Mouse (Mus musculus) lung, embryonic 14.5 days (tissue): ENCODE results near the gene Epha10. TPM values are rescaled to one million over a fixed set of nuclear protein-coding genes. Genes with fewer than 3 reads are reported as not detected.

Experiments used
- ATAC-seq: fragments of 200-750 bp; cut with Nextera tagmentation; 2 replicates; pipeline ENCODE4 v1.8.0; 2017; ENCODE audit warnings: mild to moderate bottlenecking, moderate TSS enrichment, moderate library complexity; ENCODE audit not compliant: insufficient read depth
- DNase-seq: peaks from one replicate; pipeline ENCODE4 v3.0.0-alpha.2; 2015
- H3K27ac ChIP-seq: fragments of 300-500 bp; sonication (generic); 2 replicates; pipeline ENCODE4 v1.5.1; 2014; ENCODE audit warnings: low read depth, mild to moderate bottlenecking, moderate library complexity
- H3K27me3 ChIP-seq: fragments of 300-500 bp; sonication (generic); 2 replicates; pipeline ENCODE4 v1.6.1; 2014; ENCODE audit warnings: low read length, control low read depth; ENCODE audit not compliant: insufficient read depth
- H3K36me3 ChIP-seq: fragments of 300-500 bp; sonication (generic); 2 replicates; pipeline ENCODE4 v1.6.1; 2014; ENCODE audit warnings: control low read depth; ENCODE audit not compliant: insufficient read depth
- H3K4me1 ChIP-seq: fragments of 300-500 bp; sonication (generic); 2 replicates; pipeline ENCODE4 v1.6.1; 2014; ENCODE audit warnings: antibody characterized with exemption, control low read depth; ENCODE audit not compliant: insufficient read depth
- H3K4me2 ChIP-seq: fragments of 300-500 bp; sonication (generic); 2 replicates; pipeline ENCODE4 v1.6.1; 2014; ENCODE audit warnings: mild to moderate bottlenecking
- H3K4me3 ChIP-seq: fragments of 300-500 bp; sonication (generic); 2 replicates; pipeline ENCODE4 v1.5.1; 2014; ENCODE audit warnings: low read depth, low read length
- H3K9ac ChIP-seq: fragments of 300-500 bp; sonication (generic); 2 replicates; pipeline ENCODE4 v1.6.1; 2014
- H3K9me3 ChIP-seq: fragments of 300-500 bp; sonication (generic); 2 replicates; pipeline ENCODE4 v1.6.1; 2016; ENCODE audit warnings: low read depth, low read length, control low read depth
- CTCF ChIP-seq: IDR thresholded peaks from 2 replicates; pipeline ENCODE4 v1.5.1; 2016; ENCODE audit warnings: antibody characterized with exemption, low read depth
- WGBS: fragments of 180-500 bp; shearing (Covaris S2); extraction: QIAGEN DNeasy Blood & Tissue Kit; methylation state at CpG from one replicate; pipeline ENCODE4 v1.1.7; 2014; 5-methylcytosine and 5-hydroxymethylcytosine counted together
- polyA plus RNA-seq: library from polyadenylated mRNA; unstranded; fragments of >200 nt; fragmentation: Nextera tagmentation; extraction: Ambion mirVana; gene quantifications from 2 replicates; pipeline ENCODE4 v1.2.1, GENCODE M21; 2014

Gene Epha10
- polyA plus RNA-seq, 1 experiment from 2014 or later = not detected

DNA sequence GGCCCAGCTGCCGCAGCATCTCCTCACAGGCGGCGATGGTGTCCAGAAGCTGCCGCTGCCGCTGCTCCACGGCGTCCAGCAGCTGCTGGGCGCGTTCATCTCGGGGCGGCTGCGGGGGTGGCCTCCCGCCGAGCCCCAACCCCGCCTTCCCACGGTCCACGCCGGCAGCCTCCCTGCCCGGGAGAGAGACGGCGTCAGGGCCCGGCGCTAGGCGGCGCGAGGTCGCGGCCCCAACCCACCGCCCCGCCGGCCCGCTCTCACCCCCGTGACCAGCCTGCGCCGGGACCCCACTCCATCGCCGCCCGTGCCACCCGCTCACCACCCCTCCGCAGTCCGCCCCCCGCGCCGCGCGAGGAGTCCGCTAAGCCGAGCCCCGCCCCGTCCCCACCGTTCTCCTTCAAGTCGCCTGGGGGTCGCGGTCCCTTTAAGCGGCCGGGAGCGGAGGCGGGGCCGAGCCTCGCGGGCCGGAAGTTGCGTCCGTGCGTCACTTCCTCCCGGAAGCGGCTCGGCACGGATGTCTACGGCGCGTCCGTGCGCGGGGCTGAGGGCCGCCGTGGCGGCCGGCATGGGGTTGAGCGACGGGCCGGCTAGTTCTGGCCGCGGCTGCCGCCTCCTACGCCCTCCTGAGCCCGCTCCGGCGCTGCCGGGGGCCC lies 30.3 kb upstream of the Epha10 start, which contains the start of gene Yrdc:
Gene Yrdc, plus strand, starts transcription at position 419 of the 653 bp plus-strand sequence.
- H3K4me3 ChIP-seq = peak within 1 kb of the TSS; percentile 96
- H3K27me3 ChIP-seq = no peaks in the 10 kb centered on the region
- peak within 1 kb of the TSS; percentile 84 for H3K9ac ChIP-seq
- peak; percentile 92 for ATAC-seq
- H3K4me1 ChIP-seq = peaks cover 4% of the 10 kb centered on the region; the same call in 1 of the 2 replicates
- no peaks in the 10 kb centered on the region for H3K9me3 ChIP-seq
- peak; percentile 97 for DNase-seq
- H3K36me3 ChIP-seq = peaks cover 30% of the 10 kb centered on the region
- peak within 1 kb of the TSS; percentile 93 for H3K4me2 ChIP-seq
- H3K27ac ChIP-seq = peak within 1 kb of the TSS; percentile 92
- under 1% methylated on average over 86 of the region's 90 CpGs for WGBS
- 0 out of 2 replicates have a peak, but pooled peaks have one; percentile 6 for TF ChIP-seq CTCF

DNA sequence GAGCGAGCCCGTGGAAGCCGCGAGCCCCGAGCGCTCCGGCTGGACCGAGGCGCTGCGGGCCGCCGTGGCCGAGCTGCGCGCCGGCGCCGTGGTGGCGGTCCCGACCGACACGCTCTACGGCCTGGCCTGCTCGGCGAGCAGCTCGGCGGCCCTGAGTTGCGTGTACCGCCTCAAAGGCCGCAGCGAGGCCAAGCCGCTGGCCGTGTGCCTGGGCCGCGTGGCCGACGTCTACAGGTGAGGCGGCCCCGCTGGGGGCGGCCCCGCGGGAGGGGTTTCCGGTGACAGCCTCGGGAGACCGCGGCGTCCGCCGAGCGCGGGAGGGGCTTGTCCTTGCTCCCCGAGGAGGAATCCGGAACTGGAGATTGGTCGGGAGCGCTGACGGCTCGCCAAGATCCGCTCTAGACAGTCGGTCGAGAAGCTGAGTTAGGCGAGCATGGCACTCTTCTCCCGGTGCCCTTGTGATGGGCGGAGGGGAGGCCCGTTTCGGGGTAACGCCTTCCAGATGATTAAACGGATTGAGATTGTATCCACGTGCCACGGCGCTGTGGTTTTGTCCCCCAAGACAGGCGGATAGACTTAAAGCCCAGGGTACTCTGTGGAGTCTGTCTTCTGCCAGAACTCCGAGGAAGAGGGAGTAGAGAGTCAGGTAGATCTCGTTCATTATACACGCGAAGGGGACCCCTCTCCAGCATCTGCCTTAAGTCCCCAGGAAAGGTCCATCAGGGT lies 29.6 kb upstream of the Epha10 start, which contains the start of gene 1110065P20Rik:
Gene 1110065P20Rik, minus strand, starts transcription at position 264 of the 726 bp plus-strand sequence.
- H3K9me3 ChIP-seq = no peaks in the 10 kb centered on the region
- peak within 1 kb of the TSS; percentile 93 for H3K4me2 ChIP-seq
- H3K9ac ChIP-seq = peak within 1 kb of the TSS; percentile 84
- WGBS = under 1% methylated on average over 75 of the region's 75 CpGs
- H3K4me3 ChIP-seq = peak within 1 kb of the TSS; percentile 96
- H3K27me3 ChIP-seq = no peaks in the 10 kb centered on the region
- DNase-seq (peak; percentile 80), ATAC-seq (peak; percentile 48)
- H3K4me1 ChIP-seq = peaks cover 4% of the 10 kb centered on the region; the same call in 1 of the 2 replicates
- TF ChIP-seq CTCF = no peak
- peaks cover 34% of the 10 kb centered on the region for H3K36me3 ChIP-seq
- peak within 1 kb of the TSS; percentile 92 for H3K27ac ChIP-seq

DNA sequence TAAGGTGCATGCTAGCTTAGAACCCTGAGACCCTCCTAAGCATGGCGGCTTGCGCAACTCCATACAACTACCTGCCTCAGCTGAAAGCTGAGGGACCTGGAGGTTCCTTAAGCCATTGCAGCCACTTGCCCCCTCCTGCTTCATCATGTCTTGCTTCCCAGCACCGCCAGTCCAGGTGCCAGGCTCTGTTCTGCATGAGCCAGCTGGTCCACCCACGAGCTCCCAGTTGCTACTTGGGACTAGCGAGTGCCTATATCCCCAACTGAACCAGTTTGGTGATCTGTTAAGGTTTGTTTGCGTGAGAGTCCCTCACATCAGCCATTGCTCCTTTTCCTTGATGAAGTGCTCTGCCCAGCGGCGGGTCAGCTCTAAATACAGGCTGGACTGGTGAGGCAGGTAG lies 24.4 kb upstream of the Epha10 start:
- H3K4me3 ChIP-seq = no peak overlapping the region
- peaks cover 37% of the 10 kb centered on the region for H3K36me3 ChIP-seq
- no peaks in the 10 kb centered on the region for H3K9me3 ChIP-seq
- H3K4me1 ChIP-seq = peaks cover 4% of the 10 kb centered on the region; the same call in 1 of the 2 replicates
- WGBS = 87% methylated on average over 8 of the region's 8 CpGs
- TF ChIP-seq CTCF = no peak
- no peak overlapping the region for H3K27ac ChIP-seq
- DNase-seq (no peak), ATAC-seq (no peak)
- H3K27me3 ChIP-seq = peaks cover 8% of the 10 kb centered on the region
- H3K9ac ChIP-seq = no peak overlapping the region
- no peak overlapping the region for H3K4me2 ChIP-seq

DNA sequence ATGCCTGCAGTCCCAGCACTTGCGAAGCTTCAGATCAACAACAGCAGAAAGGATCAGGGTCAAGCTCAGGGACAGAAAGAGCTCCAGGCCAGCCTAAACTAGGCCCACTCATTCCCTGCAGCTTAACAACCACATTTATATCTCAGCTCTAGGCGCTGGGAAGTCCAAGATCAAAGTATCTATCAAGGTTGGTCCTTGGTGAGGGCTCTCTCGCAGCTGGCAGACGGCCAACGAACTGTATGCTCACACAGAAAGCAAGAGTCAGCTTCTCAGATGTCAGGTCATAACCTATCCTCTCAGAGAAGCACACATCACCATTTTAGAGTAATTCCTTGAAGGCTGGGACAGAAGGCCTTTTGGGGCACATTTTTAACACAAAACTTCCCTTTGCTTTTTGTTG lies 22.3 kb upstream of the Epha10 start:
- Histone ChIP-seq H3K27me3 (peaks cover 26% of the 10 kb centered on the region), H3K4me2 (no peak overlapping the region), H3K9me3 (no peaks in the 10 kb centered on the region), H3K36me3 (peaks cover 33% of the 10 kb centered on the region), H3K4me1 (no peaks in the 10 kb centered on the region), H3K9ac (no peak overlapping the region), H3K4me3 (no peak overlapping the region), H3K27ac (no peak overlapping the region)
- ATAC-seq = no peak
- peak; percentile 42 for DNase-seq
- 38% methylated on average over 5 of the region's 5 CpGs for WGBS
- TF ChIP-seq CTCF = no peak

DNA sequence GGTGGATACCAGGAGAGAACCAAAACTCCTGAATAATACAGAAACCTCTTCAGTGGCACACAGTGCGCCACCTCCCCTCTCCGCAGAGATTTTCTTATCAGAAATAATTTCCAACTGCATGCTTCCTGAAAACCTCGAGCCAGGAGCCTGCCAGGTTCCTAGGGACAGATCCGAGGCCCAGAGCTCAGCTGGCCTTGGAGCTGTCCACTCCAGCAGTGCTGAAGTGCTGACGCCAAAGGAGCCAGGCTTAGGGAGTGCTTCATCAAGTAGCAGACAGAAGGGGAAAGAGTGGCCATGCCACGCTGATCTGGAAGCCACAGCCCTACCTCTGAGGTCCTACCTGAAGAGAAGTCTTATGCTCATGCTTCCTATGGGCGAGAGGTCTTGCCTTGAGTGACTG lies 20.3 kb upstream of the Epha10 start:
- TF ChIP-seq CTCF = no peak
- H3K27ac ChIP-seq = no peak overlapping the region
- H3K9me3 ChIP-seq = no peaks in the 10 kb centered on the region
- peaks cover 14% of the 10 kb centered on the region; the same call in 1 of the 2 replicates for H3K36me3 ChIP-seq
- H3K9ac ChIP-seq = no peak overlapping the region
- DNase-seq (peak; percentile 92), ATAC-seq (0 out of 2 replicates have a peak, but pooled peaks have one; percentile 54)
- 7% methylated on average over 7 of the region's 7 CpGs for WGBS
- H3K4me2 ChIP-seq = no peak overlapping the region
- peaks cover 30% of the 10 kb centered on the region for H3K27me3 ChIP-seq
- H3K4me1 ChIP-seq = no peaks in the 10 kb centered on the region
- H3K4me3 ChIP-seq = no peak overlapping the region

DNA sequence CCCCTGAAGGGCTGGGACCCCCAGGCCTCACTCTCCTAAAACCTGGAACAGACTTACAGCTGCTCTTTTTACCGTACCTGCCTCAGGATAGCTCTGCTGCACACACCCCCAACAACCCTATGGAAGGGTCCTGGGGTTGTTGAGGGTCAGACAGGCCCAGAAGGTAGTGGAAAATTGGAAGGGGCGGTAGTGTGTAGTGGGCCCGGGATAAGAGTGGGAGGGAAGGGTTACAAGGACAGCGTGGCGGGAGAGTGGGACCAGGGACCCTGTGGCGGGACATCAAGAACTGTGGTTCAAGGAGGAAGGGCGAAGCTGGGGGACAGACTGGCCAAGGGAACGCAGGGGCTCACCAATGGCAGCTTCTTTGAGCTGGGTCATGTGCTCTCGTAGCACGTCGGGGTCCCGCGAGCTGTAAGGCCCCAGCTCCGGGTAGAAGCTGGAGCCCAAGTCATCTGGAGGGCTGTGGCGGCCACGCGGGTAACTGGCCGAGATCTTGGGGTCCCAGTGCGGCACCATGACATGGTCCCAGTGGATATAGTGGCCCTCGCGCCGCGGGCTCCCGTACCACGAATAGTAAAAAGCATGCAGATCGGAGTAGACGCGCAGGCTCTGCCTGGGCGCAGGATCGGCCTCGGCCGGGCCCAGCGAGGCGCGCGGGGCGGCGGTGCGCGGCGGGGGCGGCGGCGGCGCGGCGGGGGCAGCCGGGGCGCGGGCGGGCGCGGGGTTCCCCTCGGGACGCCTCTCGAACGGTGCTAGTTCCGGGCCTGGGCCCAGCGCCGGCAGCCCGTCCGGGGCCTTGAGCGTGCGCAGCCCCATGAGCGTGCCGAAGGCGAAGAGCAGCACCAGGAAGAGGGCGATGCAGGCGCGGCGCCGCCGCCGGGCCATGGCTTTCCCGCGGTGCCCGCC lies 19.2 kb upstream of the Epha10 start, which contains the start of gene Maneal:
Gene Maneal, minus strand, starts transcription at position 889 of the 906 bp plus-strand sequence.
- ATAC-seq (0 out of 2 replicates have a peak, but pooled peaks have one; percentile 28), DNase-seq (no peak)
- H3K4me3 ChIP-seq = peak within 1 kb of the TSS; percentile 37

More for the DNA sequence above, 19.2 kb upstream of the Epha10 start, which contains the start of gene Maneal:
- Histone ChIP-seq H3K36me3 (peaks cover 3% of the 10 kb centered on the region; the same call in 1 of the 2 replicates), H3K9ac (no peak within 1 kb of the TSS), H3K4me1 (no peaks in the 10 kb centered on the region), H3K9me3 (no peaks in the 10 kb centered on the region), H3K4me2 (peak within 1 kb of the TSS; percentile 77), H3K27ac (no peak within 1 kb of the TSS), H3K27me3 (peaks cover 30% of the 10 kb centered on the region)
- no peak for TF ChIP-seq CTCF
- 4% methylated on average over 69 of the region's 77 CpGs for WGBS
